Mouse (Mus musculus) spleen, adult 18-20 months (tissue): Measurements from ENCODE around the gene Zfp326.
A peak's percentile ranks its signal among the peaks of the same experiment; 100 is the strongest.

Source experiments
- DNase-seq, 2 experiments: peaks; one replicate each; pipeline ENCODE4 v3.0.0; 2022; ENCODE audit warnings: mixed read lengths in 2 of 2

Gene Zfp326

DNA sequence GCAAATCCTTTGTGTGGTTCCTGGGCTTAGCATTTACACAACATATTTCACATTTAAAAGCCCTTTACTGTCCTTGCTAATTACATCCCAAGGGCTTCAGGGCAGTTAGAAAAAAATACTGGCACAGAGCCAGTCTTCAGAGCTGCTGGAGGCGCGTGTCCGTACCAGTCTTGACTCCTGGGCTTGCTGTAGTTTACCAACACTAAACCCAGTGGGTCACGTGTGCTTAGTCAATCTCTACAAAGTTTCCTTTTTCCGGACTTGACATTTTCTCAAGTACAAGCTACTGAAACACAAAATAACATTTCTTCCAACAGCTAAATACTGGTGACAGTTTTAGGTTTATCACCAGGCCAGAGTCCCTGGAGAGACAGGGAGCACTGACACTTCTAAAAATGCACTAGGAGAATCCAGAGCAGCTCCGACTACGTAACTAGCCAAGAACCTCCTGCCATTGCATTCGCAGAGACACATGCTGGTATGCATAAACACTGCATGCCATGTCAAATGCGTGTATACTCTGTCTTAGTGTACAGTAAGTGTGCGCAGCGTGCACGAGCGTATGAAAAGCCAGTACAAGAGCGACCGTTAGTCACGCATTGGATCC, 8.4 kb upstream of the Zfp326 start:
- DNase-seq, result no peak

DNA sequence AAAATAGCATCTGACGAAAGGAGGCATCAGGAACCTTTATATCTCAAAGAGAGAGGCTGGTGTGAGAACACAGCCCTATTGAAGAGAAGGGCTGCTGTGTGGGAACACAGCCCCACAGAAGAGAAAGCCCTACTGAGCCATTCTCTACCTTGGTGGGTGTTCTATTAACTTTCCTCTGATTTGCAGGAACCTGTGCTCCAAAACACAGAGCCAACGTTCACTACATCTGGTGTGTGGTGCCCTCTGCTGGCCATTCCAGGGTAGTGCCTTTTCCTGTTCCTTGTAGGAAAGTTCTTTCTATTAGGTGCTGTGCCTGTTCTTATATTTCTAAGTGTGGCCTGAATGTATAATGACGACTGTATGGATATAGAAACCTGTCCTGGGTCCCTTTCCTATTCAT, 7.8 kb upstream of the Zfp326 start:
- DNase-seq, result peak; percentile 59 to 81

DNA sequence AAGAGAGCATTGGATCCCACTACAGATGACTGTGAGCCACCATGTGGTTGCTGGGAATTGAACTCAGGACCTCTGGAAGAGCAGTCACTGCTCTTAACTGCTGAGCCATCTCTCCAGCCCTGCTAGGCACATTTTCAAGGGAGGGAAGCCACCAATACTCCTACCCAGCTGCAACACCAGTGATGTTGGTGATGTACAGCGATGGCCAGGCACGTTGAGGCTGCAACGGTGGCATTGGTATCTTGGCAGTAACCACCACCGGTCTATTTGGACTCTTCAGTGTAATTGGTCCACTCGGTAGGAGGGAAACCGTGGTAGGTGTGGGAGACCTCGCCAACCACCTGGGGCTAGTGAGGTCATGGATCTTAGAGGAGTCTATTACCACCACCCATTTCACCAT, 6.6 kb upstream of the Zfp326 start:
- no peak for DNase-seq

DNA sequence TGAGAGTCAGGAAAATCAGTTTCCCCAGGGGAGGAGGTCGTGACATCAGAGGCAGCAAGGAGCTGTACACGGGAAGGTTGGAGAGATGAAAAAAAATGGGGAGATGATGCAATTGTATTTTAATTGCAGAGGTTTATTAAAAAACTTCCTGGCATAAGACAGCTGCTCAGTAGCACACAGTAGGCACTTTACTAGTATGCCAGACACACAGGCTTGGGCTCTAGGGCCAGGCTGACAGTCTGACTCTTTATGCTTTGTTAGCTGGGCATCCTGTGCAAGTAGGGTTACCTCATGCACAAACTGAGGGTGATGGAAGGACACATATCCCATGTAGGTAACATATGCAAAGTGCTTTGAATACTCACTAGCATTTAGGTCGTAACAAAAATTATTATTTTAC, 5.2 kb upstream of the Zfp326 start:
- DNase-seq, result no peak

DNA sequence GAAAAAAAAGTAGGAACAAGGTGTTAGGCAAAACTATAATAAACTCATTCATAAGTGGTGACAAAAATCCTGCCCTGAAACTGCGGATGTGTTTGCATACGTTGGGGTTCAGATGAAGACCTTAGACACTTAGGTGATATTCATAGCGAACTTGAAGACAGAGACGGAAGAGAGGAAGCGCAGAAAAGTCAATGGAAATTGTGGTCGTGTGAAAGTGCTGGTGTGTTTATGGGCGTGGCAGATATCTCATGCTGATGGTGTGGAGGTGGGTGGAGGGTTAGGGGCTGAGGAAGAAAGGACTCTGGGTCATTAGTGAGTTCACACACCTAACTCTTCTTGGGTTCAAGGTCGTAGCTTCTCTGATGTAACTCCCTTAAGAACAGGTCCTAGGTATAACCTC, 4.2 kb upstream of the Zfp326 start:
- no peak for DNase-seq

DNA sequence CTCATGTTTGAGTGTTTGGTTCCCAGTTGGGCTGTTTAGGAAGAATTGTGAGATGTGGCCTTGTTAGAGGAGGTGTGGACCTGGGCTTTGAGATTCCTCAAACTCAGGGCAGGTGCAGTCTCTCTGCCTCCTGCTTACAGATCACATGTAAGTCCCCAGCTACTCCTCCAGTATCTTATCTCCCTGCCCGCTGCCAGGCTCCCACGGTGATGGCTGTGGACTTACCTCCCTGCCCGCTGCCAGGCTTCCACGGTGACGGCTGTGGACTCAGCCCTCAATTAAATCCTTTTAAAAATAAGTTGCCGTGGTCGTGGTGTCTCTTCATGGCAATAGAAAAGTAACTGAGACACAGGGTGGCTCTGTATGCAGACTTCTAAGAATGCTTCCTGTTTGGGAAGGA, 3.4 kb upstream of the Zfp326 start:
- DNase-seq, result no peak

DNA sequence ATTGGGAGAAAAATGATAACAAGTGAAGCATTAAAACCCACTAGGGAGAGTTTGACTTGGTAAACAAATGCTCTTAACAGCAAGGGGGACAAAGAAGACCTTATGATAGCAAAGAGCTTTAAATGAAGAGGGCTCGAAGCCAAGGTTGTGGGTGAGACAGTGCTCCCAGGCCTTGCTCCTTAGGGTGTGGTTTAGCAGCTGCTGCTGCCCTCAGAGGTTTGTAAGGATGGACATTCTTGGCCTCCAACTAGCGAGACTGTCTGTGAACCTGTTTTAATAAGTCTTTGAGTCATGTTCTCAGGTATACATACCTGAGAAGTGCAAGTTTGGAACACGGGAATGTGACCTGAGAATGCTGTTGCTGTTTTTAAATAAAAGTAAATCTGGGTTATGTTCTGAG, 2.6 kb upstream of the Zfp326 start:
- no peak for DNase-seq

DNA sequence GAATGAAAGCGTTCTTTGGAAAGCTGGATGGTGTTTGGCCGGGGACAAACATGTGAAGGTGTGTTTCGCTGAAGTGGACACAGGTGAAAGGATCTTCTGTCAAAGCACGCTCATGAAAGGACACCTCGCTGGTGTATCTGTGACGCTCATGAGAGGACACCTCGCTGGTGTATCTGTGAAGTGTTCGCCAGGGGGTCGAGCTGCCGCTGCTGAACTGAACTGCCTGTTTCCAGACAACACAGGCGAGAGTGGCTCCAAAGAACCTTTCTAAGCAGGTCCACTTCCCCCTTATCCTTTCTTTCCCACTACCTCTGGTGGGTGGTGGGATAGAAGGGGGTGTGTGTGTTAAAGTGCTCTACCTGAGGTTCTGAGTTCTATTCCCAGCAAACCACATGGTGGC, 1.9 kb upstream of the Zfp326 start:
- DNase-seq, result no peak

DNA sequence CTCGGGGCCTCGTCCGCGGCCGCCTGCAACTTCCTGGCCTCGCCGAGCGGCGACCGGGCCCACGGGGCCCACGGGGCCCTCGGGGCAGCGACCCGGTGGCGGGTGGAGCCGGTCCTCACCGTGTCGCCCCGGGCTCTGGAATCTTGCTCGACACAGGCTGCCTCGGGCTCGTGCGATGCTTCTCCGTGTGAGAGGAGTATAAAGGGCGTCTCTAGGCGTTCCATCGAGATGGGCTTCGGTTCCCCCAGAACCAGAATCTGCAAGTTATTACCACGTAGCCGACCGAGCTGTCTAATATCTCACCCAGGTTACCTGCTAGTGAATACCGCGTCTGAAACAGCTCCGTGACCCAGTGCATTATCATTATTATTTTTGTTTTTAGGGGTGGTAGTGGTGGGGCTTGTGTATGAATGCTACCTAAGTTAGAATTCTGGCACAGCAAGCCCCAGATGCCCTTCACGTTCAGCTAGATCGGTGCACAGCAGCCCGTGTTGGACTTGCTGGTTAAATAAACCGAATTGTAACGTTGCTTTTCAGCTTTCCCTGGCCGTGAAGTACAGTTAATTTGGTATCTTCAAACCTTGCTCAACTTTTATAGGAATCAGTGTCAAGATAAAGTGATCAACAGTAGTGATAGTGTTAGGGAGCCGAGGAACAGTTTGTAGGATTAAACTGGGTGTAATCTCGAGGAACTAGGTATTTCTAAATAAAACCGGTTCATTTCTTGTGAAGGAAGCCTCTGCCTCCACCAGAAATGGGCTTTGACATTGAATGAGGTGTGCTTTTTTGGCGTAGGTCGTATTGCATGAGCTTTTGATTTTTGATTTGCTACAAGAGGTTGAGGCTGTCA, 785 bp downstream of the Zfp326 start:
- DNase-seq, result peak in 1 of 2 experiments; percentile 52

DNA sequence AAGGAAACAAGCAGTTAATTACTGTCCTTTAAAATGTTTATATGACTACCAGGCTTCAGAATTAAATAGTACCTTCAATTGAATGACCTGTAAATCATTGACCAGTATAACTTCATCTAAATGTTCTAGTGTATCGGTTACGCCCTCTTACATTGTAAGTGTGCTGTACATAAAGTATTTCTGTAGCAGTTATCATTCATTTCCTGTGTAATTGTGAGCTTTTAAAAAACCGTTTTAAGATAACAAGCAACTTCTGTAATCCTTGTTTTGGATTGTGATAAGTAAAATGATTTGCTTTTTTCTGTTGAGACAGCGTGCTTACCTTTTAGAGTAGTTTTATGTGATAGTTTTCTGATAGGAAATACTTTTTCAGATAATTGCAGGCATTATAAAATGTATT, 11.0 kb downstream of the Zfp326 start:
- no peak for DNase-seq

DNA sequence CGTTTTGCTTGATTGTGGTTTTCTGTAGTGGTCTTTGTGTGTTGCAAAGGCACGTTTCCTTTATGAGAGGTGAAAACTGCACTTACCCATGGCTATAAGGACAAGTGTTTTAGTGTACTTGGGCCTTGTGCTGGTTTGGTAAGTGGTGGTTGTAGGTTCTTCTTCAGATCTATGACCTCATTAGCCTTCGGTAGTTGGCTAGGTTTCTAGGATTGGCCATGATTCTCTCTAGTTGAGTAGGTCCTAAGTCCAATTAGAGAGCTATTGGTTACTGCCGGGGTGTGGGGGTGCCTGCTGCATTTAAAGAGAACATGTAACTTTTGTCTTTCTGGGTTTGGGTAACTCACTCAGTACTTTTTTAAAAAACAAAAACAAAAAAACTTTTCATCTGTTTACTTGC, 21.8 kb downstream of the Zfp326 start:
- DNase-seq, result no peak

DNA sequence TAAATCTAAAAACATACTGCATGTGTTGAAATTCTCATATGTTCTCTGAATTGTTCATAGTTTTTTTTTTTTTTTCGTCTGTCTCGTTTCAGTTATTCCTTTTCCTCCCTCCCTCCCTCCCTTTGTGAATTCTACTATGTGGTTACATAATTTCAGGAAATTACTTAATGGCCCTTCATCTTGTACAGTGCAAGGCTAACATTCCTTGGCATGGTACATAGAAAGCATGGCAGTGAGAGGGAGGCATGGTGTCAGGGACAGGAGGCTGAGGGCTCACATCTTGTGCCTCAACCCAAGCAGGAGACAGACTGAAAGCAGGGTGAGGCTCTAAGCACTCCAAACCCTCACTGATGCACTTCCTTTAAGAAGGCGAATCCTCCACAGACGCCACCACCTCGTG, 32.8 kb downstream of the Zfp326 start:
- no peak for DNase-seq

DNA sequence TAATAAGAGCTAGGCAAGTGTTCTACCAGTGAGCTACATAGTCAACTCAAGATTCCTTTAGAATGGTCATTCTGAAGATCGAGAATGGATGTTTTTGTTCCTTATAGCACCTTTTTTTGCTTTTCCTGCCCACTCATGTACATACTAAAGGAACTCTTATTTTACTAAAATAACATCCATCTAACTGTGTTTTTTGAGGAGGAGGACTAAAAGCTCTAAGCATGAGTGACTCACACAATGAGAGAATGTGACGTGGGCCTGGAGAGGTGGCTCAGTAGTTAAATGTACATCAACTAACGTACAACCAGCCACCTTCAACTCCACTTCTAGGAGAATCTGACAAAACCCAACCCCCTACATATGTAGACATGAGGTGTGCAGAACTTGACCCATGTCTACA, 33.3 kb downstream of the Zfp326 start:
- no peak for DNase-seq

DNA sequence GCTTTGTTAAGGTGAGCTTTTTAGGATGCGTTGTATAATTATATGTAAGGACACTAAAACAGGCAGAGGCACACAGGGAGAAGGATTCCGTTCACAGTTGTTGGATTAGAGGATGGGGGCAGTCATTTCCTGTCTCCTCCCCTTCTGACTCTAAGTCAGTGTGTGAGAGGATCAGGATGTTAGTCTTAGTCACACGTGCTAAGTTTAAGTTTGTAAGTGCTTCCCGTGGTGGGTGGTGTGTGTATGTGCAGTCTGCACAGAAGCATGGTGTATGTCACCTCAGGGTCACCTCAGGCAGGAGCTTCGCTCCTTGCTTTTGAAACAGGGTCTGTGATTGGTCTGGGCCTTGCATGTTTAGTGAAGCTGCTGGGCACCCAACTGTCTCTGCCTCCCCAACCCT, 35.1 kb downstream of the Zfp326 start:
- DNase-seq, result no peak

DNA sequence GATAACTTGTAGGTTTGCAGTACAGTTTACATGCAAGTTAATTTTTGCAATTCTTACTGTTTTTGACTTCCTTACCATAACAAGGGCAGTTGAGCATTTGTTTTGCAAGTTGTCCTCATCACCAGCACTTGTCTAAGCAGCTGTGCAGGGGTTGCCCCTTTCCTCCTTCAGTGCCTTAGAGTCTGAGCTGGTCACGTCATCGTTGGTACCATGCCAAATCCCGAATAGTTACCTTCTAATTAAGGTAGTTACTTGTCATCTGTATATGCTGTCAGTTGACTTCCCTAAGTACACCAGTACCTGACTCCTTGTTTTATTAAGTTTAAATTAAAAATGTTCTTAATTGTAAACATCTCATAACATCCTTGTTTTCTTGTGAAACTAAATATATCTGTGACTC, 41.0 kb downstream of the Zfp326 start:
- DNase-seq, result no peak

DNA sequence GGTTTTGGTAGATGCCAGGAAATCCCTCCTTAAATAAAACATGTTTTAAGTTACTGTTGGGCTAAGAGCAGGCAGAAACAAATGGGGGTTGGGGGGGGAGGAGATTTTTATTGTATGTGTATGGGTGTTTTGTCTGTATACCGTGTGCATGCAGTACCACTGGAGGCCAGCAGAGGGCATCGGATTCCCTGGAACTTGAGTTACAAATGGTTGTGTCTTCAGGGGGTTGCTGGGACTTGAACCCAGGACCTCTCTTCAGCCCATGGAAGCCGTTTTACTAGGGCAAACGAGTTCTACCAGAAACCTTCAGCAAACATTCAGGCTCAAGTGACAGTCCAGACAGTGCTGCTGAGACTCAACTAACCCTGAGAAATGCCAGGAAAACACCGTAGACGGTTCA, 41.9 kb downstream of the Zfp326 start:
- peak in 1 of 2 experiments; percentile 22 for DNase-seq

DNA sequence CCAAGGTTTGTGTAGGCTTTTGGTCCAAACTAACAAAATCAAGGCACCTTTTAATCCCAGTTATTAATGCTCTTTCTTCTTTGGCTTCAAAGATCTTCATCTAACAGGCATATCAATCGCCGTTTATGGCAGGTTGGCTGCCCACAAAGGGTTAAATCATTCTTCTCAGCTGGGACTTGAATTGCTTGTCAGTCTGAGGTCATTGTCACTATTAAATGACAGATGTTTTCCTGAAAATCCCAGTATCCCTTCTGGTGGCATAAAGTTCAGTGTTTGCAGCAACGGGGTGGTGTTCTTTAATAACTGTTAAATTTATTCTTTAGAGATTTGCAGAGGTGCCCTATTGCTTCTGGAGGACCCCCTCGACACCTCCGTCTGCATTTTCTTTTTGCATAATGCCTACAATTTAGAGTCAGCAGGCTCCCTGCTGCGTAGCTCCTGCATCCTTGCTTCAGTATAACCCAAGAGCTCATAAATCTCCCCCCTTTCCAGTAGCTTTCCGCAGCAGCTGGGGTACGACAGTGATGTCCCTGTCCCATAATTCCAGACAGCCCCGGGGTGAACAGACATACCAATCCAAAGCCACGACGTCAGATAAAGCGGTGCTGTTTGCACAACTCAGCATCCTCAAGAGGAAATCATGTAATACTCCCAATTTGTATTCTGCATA, 46.6 kb downstream of the Zfp326 start:
- no peak for DNase-seq

DNA sequence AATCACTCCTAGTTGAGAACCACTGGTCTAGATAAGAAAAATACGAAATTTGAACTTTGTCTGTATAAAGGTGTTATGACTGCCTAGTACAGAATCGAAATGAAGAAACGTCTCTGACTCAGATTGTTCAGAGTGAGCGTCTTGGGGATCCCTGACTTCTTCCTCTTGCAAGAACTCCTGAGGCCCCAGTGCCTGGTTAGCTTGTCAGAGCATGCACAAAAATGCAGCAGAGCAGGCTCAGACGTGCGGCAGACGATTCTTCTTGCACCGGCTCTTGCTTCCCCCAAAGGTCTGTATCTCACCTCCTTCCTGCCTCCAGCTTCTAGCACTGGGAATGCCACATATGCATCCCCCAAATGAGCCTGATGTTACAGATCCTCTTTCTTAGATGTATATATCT, 48.0 kb downstream of the Zfp326 start:
- DNase-seq, result no peak

DNA sequence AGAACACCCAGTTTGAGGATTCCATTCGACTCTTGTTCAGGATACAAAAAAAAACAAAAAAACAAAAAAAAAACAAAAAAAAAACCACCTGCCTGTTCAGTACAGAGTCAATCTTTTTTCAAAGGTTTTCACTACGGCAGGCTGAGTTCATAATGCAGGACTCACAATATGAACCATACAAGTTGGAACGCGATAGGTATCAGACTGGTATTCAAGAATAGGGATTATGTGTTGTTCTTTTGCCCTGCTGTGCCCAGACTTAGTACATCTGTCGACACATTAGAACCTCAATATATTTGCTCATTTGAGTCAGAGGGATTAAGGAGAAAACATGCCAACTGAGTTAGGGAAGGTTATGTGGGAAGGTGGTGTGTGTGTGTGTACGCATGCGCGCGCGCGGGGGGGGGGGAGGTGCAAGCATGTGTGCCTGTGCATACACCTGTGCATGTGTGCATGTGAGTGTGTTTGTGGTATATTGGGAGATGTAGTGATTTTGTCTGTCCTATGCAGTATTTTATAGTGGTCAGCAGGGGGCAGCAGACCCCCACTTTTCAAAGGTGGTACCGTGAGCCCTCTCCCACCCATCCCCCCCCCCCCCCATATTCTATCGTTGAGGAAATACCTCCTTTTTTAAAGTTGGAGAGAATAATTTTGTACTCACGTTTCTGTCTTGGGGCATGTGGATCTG, 49.3 kb downstream of the Zfp326 start:
- DNase-seq, result no peak

DNA sequence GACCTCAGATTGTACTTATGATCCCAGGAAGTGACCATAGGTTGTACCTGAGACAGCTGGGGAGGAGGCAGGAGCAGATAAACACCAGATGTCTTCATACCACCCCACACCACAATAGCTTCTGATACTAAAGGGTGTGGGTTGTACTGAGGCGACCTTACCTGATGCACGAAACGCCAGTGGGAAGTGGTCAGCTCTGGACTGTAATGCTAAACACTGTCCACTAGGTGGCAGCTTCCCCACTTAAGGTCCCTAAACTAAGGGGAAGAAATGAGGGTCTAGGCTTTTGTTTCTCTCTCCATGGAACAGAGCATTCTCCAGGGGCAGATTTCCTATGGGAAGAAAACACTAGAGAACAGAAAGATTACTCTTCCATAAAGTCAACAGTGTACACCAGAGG, 53.9 kb downstream of the Zfp326 start:
- no peak for DNase-seq

DNA sequence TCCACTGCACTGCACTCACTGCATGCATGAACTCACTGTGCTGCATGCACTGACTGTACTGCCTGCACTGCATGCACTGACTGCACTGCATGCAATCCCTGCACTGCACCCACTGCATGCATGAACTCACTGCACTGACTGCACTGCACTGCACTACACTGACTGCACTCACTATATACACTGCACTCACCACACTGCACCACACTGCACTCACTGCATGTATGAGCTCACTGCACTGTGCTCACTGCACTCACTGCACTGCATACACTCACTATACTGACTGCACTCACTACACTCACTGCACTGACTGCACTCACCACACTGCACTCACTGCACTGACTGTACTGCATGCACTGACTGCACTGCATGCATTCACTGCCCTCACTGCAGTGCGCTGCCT, 56.0 kb downstream of the Zfp326 start:
- no peak for DNase-seq

DNA sequence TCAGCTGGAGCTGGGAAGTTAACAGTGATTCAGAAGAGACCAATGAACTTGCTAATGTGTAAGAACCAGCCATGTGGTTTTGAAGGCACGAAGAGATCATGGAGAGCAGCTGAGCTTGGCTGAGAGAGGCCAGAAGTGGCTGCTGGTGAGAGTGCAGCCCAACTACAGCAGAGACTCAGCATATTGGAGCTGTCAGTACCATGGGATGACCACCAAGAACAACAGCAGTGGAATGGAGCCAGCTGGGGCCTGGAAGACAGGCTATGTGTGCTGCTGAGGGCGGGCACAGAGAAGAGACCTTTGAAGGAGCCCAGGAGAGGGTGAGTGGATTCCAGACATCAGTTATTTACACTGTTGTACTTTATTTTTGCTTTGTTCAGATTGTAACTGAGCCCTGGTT, 65.6 kb downstream of the Zfp326 start:
- DNase-seq, result no peak
